Mouse (Mus musculus) testis, postnatal 14 days (tissue): ENCODE data around the gene Cgref1.

Experiments used
- DNase-seq: peaks from one replicate; pipeline ENCODE4 v3.0.0; 2021; ENCODE audit warnings: low spot score

Cgref1 gene

GRCm38 (mm10) chr5:30886209-30886608, 59.2 kb downstream of the Cgref1 start:
- DNase-seq, result no peak
